Mouse (Mus musculus): ENCODE measurements around the gene Icam4.

GRCm38 (mm10) chr9:21045235-21045634 lies 16.1 kb downstream of the Icam4 start:
- TF ChIP-seq CTCF (IDR thresholded peaks at IDR 0.05; ENCODE audit: low read depth) = no peak
- no peak for TF ChIP-seq EP300 (optimal IDR thresholded peaks at IDR 0.05)
